Mouse (Mus musculus) macrophage (primary cell): ENCODE data around the gene Unkl. TPM values are rescaled to one million over a fixed set of nuclear protein-coding genes. Genes with fewer than 3 reads are reported as not detected.
"Not testable (repeated sequence)": the region's sequence is repeated elsewhere in the genome, so short reads cannot be mapped to it uniquely, and the experiment has no call there.

Source experiments
- H3K27ac ChIP-seq: fragments of 350-480 bp; formaldehyde crosslinking; 2 replicates; pipeline ENCODE4 v1.9.0; 2021
- H3K36me3 ChIP-seq: fragments of 350-480 bp; formaldehyde crosslinking; 2 replicates; pipeline ENCODE4 v1.9.0; 2021; ENCODE audit errors: inconsistent target
- H3K4me3 ChIP-seq: fragments of 350-480 bp; formaldehyde crosslinking; 2 replicates; pipeline ENCODE4 v1.9.0; 2021; ENCODE audit errors: inconsistent target
- H3K79me2 ChIP-seq: fragments of 350-480 bp; formaldehyde crosslinking; 2 replicates; pipeline ENCODE4 v1.9.0; 2021; ENCODE audit errors: inconsistent target
- WGBS: methylation state at CpG from one replicate; pipeline ENCODE4 v1.1.7; 2026; ENCODE audit warnings: inconsistent platforms; ENCODE audit not compliant: missing documents; 5-methylcytosine and 5-hydroxymethylcytosine counted together
- polyA plus RNA-seq: library from polyadenylated mRNA; stranded (reverse); fragments of 250-400 nt; gene quantifications from 3 replicates; pipeline ENCODE4 v1.2.4, GENCODE M21; 2018; ENCODE audit warnings: inconsistent platforms

Unkl gene
- polyA plus RNA-seq, 1 experiment from 2014 or later = 3.0 TPM

DNA sequence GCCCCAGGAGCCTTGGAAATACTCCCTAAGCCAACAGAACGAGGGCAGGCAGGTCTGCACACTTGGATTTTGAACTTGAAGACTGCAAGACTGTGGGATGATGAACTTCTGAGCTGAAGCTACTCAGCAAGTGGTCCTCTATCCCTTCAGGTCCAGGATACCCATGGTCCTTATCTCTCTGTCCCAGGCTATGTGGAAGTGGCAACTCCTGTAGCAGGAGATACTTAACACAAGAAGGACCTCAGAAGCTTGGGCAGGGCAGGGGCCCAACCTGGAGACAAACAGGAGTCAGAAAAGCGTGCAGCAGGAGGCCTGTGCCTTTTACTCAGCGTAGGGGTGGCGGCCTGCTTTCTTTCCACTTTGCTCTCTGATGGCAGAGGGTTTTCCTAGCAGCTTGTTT lies 37.5 kb downstream of the Unkl start:
- Histone ChIP-seq H3K27ac (no peak overlapping the region), H3K36me3 (peaks cover 8% of the 10 kb centered on the region; the same call in 1 of the 2 replicates), H3K4me3 (no peak overlapping the region), H3K79me2 (no peaks in the 10 kb centered on the region)
- WGBS = 88% methylated on average over 4 of the region's 4 CpGs

DNA sequence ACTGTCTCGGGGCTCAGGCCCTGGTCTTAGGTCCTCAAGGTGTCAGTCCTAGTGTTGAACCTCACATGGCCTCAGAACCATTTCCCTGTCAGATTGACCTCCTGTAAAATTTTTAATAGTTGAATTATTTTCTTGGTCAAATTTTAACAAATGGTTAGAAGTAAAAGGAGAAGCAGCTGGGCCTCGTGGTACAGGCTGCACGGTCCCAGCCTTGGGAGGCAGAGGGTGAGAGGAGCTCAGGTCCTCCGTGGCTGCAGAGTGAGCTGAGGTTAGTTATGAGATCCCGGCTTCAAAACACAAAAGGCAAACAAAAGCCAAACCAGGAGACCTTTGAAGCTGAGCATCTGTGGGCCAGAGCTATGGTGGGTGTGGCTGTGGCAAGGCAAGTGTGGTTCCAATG lies 39.8 kb downstream of the Unkl start:
- Histone ChIP-seq H3K79me2 (no peaks in the 10 kb centered on the region), H3K4me3 (no peak overlapping the region), H3K27ac (no peak overlapping the region), H3K36me3 (peaks cover 14% of the 10 kb centered on the region; the same call in 1 of the 2 replicates)
- 97% methylated on average over 5 of the region's 5 CpGs for WGBS

DNA sequence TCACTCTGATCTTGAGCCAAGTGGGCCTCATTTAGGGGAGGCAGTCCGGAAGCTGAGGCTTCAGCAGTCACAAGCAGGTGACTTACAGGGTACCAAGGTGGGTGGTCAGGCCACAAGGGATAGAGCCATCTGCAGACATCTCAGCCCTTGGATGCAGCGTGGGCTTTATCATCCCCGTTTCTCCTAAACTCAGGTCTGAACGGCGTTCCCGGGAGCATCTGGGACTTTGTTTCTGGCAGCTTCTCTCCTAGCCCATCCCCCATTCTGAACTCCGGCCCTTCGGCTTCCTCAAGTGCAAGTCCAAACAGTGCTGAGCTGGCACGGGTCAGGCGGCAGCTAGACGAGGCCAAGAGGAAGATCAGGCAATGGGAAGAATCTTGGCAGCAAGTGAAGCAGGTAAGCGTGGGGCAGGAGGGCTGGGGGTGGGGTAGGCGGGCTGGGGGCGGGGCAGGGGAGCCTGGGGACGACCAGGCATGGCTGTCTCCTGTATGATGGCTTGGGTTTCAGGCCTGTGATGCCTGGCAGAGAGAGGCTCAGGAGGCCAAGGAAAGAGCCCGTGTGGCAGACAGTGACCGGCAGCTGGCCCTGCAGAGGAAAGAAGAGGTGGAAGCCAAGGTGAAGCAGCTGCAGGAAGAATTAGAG lies 41.9 kb downstream of the Unkl start:
- not testable (repeated sequence) for H3K4me3 ChIP-seq, H3K79me2 ChIP-seq, H3K27ac ChIP-seq
- H3K36me3 ChIP-seq = peaks cover 23% of the 10 kb centered on the region; the same call in 1 of the 2 replicates
- WGBS = 84% methylated on average over 12 of the region's 17 CpGs

DNA sequence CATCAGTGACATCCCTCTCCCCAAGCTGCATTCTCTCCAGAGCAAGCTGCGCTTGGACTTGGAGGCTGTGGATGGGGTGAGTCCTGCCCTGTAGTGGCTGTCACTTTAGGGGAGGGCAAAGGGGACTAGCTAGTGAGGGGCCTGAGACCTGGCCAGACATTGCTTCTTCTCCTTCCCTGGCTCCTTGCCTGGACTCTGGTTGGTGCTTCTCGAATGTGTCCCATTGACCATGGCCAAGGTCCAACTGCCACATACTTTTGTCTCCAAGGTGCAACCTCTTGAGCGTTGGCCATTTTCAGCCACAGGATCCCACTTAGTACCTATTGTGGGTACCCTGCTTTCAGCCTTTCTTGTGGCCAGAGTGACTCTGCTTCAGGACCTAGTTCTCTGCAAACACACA lies 42.5 kb downstream of the Unkl start:
- Histone ChIP-seq H3K79me2 (no peaks in the 10 kb centered on the region), H3K27ac (no peak overlapping the region), H3K4me3 (no peak overlapping the region), H3K36me3 (peaks cover 27% of the 10 kb centered on the region; the same call in 1 of the 2 replicates)
- 97% methylated on average over 3 of the region's 3 CpGs for WGBS

DNA sequence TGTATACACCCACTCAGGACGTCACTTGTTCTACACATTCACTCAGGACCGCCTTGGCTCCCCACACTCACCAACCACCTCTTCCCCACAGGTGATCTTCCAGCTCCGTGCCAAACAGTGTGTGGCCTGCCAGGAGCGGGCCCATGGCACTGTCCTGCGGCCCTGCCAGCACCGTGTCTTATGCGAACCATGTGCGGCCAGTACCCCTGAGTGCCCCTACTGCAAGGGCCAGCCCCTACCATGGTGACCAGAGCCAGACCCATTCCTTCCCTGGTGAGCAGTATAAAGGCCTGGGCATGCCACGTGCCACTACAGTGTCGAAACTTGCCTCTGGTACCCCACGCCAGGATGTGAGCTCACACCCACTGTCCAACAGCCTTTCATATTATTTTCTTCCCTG lies 43.4 kb downstream of the Unkl start:
- H3K4me3 ChIP-seq, H3K79me2 ChIP-seq, H3K27ac ChIP-seq: not testable (repeated sequence)
- H3K36me3 ChIP-seq = peaks cover 25% of the 10 kb centered on the region; the same call in 1 of the 2 replicates
- 89% methylated on average over 3 of the region's 11 CpGs for WGBS

DNA sequence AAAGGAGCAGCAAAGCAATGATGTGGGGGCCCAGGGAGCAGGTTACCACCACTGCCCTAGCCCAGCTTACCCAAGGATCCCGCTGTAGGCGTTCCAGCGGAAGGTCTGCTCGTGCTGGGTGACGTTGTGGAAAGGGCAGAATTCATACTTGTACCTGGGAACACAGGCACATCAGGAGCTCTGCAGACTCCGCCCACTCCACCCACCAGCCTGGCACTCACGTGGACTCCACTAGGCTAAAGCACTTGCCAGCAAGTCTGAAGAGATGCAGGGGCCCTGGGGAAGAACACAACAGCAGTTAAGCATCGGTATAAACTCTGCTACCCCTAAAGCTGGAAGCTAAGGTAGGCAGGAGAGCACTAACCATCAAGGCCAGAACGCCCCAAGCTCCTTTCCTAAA lies 47.4 kb downstream of the Unkl start:
- no peak overlapping the region for H3K27ac ChIP-seq
- H3K4me3 ChIP-seq = no peak overlapping the region
- peaks cover 3% of the 10 kb centered on the region for H3K79me2 ChIP-seq
- peaks cover 20% of the 10 kb centered on the region; the same call in 1 of the 2 replicates for H3K36me3 ChIP-seq
- 93% methylated on average over 9 of the region's 9 CpGs for WGBS

DNA sequence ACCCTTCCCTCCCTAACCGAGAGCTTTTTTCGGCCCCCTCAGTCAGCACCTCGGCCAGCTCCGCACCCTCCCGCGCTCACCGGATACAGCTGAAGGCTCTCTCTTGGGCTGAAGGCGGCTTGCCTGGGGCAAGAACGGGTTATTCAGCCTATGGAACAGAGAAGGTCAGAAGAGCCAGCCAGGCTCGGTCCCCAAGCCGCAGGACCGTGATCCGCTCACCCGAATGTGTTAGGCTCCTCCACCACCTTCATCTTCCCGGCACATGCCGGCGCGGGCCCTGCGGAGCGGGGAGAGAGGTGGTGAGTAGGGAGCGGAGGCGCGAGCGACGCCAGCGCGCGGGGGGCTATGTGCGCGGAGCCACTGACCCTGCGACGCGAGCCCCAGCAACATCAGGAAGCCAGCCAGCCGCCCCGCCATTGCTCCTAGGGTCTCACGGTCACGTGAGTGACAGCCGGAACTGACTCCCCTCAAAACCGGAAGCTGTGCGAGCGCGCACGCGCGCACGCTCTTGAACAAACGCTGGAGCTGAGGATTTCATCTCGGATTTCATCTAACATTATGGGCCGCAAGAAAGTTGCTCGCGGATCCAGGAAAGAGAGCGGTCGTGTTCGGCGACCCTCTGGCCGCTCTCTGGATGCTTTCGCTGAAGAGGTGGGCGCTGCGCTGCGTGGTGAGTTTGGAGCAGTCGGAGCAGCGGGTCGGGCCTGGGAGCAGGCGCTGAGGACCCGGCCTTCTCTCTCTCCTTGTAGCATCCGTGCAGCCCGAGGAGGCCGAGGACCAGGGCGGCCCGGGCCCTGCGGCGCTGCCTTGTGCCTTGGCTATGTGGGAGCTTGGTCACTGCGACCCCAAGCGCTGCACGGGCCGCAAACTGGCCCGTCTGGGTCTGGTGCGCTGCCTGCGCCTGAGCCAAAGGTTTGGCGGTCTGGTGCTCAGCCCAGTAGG lies 51.8 kb downstream of the Unkl start, which contains the start of the genes Gnptg and Tsr3:
TSS of gene Gnptg (minus strand) at position 430 of the 942 bp plus-strand sequence.
TSS of gene Tsr3 (plus strand) at position 476 of the 942 bp plus-strand sequence.
- Histone ChIP-seq H3K79me2 (peaks cover 14% of the 10 kb centered on the region), H3K36me3 (peaks cover 15% of the 10 kb centered on the region; the same call in 1 of the 2 replicates), H3K4me3 (peak within 1 kb of the TSS; percentile 62), H3K27ac (no peak within 1 kb of the TSS)
- 1% methylated on average over 80 of the region's 80 CpGs for WGBS

DNA sequence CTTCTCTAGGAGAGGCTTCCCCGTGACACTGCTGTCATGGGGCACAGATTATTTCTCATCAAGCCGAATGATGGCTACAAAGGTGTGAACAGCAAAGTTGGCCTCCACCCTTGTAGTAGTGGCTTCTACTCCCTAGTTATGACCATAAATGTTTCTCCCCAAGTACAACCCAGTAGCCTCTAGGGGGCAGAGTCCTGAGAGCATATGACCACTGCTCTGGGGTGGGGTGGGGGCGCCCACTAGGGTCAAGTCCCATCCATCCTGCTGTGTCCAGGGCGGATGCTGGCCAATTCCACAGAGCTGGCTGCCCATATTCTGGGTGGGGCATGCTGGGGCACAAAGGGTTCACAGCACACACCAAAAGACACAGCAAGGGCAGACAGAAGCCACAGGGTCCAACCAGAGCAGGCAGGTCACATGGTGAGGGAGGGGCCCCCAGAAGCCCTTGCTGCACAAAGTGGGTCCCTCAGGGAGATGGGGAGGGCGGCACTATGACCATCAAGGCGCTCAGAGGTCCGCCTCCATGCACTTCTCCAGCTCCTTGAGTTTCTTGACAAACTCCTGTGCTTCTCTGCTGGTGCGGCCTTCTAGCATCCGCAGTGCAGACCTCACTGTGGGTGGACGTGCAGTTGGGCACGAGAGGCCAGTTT lies 55.1 kb downstream of the Unkl start:
- 96% methylated on average over 11 of the region's 11 CpGs for WGBS

DNA sequence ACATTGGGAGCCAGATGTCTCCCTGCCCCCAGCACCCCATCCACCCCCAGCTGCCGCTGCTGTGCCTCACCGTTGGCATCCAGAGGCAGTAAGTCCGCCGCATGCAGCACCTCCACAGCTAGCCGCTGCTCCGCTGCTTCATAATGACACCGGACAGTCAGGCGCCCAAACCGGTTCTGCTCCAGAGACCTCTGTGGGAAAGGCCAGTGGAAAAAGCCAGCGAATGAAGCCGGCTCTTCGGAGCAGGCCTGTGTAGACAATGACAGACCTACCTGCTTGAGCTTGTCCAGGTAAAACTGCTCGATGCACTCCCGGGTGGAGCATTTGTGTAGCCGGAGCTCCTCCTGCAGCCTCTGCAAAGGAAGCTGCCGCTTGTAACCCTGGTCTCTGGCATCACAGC lies 56.0 kb downstream of the Unkl start:
- Histone ChIP-seq H3K79me2 (peaks cover 14% of the 10 kb centered on the region), H3K36me3 (peaks cover 9% of the 10 kb centered on the region; the same call in 1 of the 2 replicates), H3K27ac (no peak overlapping the region), H3K4me3 (no peak overlapping the region)
- WGBS = 92% methylated on average over 15 of the region's 16 CpGs

More for the DNA sequence above, 55.1 kb downstream of the Unkl start:
- peaks cover 14% of the 10 kb centered on the region for H3K79me2 ChIP-seq
- peaks cover 9% of the 10 kb centered on the region; the same call in 1 of the 2 replicates for H3K36me3 ChIP-seq
- no peak overlapping the region for H3K4me3 ChIP-seq
- no peak overlapping the region for H3K27ac ChIP-seq

DNA sequence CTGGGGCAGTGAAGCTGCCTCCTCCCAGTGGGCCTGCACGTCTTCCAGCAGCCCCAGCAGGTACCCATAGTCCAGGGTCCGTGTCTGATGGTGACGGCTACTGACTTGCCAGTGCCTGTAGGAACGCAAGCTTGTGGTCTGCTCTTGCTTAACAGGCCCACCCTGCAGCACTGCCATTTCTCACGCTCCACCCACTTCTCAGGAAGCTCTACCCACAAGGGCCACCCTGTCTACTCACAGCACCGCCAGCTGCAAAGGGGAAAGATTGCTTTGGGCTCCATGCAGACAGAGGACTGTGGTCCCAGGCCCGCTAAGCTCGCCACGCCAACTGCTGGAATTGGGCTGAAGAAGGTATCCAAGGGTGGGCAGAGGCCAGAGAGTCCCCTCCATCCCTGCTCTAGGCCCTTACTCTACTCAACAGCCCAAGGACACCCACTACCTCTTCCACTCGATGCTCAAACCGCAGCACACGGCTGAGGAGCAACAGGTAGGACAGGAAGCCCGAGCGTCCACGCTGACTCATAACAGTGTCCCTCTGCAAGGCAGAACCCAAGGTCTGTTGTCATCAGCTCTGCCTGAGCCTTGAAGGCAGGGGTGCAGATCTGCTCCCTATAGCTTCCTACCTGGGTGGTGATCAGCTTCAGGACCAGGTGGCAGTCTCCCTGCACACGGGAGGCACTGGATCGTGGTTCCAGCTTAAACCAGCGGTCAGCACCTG lies 60.0 kb downstream of the Unkl start:
- Histone ChIP-seq H3K4me3 (no peak overlapping the region), H3K79me2 (no peaks in the 10 kb centered on the region), H3K36me3 (peaks cover 2% of the 10 kb centered on the region; the same call in 1 of the 2 replicates), H3K27ac (no peak overlapping the region)
- 11% methylated on average over 18 of the region's 18 CpGs for WGBS

DNA sequence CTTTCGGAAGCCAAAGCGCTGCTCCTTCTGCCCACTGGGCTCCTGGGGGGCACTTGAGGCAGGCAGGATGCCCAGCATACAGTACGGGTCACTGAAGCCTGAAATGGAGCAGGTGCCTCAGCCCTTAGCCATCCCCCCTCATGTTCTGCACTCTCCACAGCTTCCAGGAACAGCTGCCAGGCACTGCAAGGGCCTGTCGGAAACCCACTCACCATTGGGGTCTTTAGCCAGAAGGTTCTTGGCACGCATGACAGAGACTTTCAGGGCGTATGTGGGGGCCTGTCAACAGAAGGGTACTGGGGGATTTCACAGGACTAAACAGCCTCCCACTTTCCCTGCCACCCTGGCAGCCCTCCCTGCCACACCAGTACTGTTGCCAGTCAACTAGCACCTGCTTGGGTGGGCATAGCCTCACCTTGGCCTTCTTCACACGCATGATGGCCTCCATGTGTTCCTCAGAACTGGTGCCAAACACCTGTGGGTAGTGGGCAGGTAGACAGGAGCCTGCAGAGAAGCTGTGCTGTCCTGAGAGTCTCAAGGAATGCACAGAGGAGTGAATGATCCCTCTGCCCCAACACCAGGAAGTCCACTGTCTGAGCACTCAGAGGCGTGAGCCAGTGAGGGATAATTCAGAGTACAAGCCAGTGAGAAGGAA lies 62.1 kb downstream of the Unkl start:
- 89% methylated on average over 7 of the region's 8 CpGs for WGBS
- Histone ChIP-seq H3K4me3 (no peak overlapping the region), H3K36me3 (no peaks in the 10 kb centered on the region), H3K79me2 (no peaks in the 10 kb centered on the region), H3K27ac (no peak overlapping the region)

DNA sequence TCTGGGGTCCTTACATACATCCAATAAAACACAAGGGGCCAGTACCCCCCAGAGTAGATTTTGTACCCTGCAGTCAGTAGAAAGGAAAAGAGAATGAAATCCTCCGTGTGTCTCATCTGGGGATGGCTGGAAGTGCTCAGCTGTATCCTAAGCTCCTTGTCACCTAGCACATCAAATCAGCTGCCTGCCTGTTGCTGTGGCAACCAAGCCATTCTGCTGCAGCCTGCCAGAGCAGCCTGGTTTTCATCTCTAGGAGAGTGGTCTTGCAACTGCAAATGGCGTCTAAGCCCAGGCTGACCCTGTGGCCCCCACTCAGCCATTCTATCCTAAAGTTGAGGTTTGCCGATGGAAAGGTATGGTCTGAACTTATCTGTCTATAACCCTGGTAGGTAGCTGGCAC lies 64.4 kb downstream of the Unkl start:
- Histone ChIP-seq H3K27ac (no peak overlapping the region), H3K79me2 (no peaks in the 10 kb centered on the region), H3K4me3 (no peak overlapping the region), H3K36me3 (no peaks in the 10 kb centered on the region)
- WGBS = 87% methylated on average over 3 of the region's 3 CpGs

DNA sequence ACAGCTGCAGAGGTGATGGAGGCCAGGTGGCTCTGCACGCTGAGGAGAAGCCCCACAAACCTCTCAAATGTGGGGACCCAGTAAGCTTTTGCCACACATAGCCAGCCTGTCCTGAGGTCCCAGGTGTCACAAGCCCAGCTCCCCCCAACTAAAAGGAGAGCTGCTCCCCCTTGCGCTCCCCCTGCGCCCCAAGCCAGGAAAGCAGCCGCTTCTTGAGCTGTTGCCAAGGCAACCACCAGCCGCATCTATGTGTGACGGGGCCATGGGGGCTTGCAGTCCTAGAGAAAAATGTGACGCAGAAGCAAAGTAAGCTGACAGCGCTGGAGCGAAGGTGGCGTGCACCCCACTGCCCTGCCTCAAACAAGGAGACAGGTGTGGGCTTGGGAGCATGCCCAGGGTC lies 65.6 kb downstream of the Unkl start:
- Histone ChIP-seq H3K27ac (no peak overlapping the region), H3K79me2 (no peaks in the 10 kb centered on the region), H3K36me3 (no peaks in the 10 kb centered on the region), H3K4me3 (no peak overlapping the region)
- WGBS = 51% methylated on average over 10 of the region's 10 CpGs
